20 mouse cellular contexts compared by ENCODE assay signal in the genomic region with DNA sequence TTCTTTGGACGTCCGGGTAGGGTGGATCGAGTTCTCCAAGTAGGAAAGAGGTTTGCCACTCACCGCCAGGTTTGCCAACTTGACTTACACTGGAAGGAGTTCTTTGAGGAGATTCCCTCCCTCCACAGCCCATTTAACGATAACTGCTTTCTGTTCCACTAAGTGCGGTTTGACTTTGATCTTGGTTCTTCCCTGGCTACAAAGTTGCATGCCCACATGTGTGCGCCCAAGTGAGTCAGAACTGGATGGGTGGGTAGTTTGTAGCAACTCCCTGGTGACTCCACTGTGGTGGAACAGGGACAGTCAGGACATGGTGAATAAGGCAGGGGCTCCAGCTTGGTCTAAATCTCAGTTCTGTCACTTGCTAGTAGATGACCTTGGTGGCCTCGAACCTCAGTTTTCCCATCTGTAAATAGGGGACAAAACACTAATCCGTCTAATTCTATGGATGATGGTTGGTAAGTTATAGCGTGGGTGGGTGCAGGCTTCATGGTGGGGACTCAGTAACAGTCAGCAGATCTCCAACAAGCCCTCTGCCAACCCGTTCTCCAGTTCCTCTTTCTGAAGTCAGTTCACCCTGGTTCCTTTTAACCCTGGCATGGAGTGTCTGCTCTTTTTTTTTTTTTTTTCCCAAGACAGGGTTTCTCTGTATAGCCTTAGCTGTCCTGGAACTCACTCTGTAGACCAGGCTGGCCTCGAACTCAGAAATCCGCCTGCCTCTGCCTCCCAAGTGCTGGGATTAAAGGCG. TPM values are rescaled to one million over a fixed set of nuclear protein-coding genes. Genes with fewer than 3 reads are reported as not detected.
DNase-seq lines count a peak whose midpoint lies in the region; ATAC-seq and TF ChIP-seq lines count a peak whose summit lies in the region.
"Had no signal": no experiment of that assay in that cellular context is flagged by ENCODE, and none has a peak within 500 bp of the region (broad histone marks: within the 10 kb centered on the region; RNA-seq: fewer than 3 reads in every experiment).

No protein-coding gene starts in this region.

- 0 out of 2 replicates have a peak, but pooled peaks cover 3% of the 10 kb centered on the region for H3K4me1 ChIP-seq in kidney, postnatal 0 days (replicated peaks; ENCODE audit: insufficient read depth, low read length)
- H3K4me1 ChIP-seq: liver, embryonic 12.5 days; lung, embryonic 15.5 days had no signal

- H3K9ac ChIP-seq in kidney, postnatal 0 days (ENCODE audit: low read depth, low read length), result no peak overlapping the region
- H3K9ac ChIP-seq: embryonic facial prominence, embryonic 13.5 days; heart, embryonic 13.5 days; liver, embryonic 12.5 days; lung, embryonic 15.5 days had no signal

- no peak overlapping the region for H3K27ac ChIP-seq in kidney, postnatal 0 days
- H3K27ac ChIP-seq: embryonic facial prominence, embryonic 13.5 days; heart, embryonic 13.5 days; liver, embryonic 12.5 days; lung, embryonic 15.5 days had no signal

- peak; percentile 60 for DNase-seq in kidney, postnatal 0 days (ENCODE audit: low spot score)
- DNase-seq in kidney, adult 8-10 months, result no peak
- peak; percentile 52 for DNase-seq in testis, postnatal 14 days (ENCODE audit: low spot score)
- no peak for DNase-seq in testis, postnatal 10 days (ENCODE audit: low spot score)
- DNase-seq in left cerebral cortex, postnatal 36 days (ENCODE audit: low spot score in 2 of 2), result no peak
- DNase-seq in frontal cortex, postnatal 14 days (ENCODE audit: low spot score in 2 of 2), result no peak
- DNase-seq in cerebellum, adult 9-11 months, result no peak
- DNase-seq: adrenal gland, postnatal 25 days; gastrocnemius, postnatal 36 days; left cerebral cortex, postnatal 4 days; right cerebral cortex, postnatal 14 days had no signal

- H3K27me3 ChIP-seq in kidney, postnatal 0 days (ENCODE audit: insufficient read depth, low read length), result no peaks in the 10 kb centered on the region
- H3K27me3 ChIP-seq: embryonic facial prominence, embryonic 13.5 days; heart, embryonic 13.5 days; liver, embryonic 12.5 days; lung, embryonic 15.5 days had no signal

- ATAC-seq in kidney, postnatal 0 days (replicated peaks; ENCODE audit: low FRiP score, low read depth), result no peak; the same call in 1 of the 2 replicates
- peak; percentile 74 for ATAC-seq in granulocyte monocyte progenitor cell, adult 5-6 weeks (replicated peaks; ENCODE audit: poor library complexity, severe bottlenecking)
- ATAC-seq: CD4-positive, CD25-positive, alpha-beta regulatory T cell, adult 4 months; intestine, embryonic 16.5 days; liver, embryonic 12.5 days had no signal

- H3K9me3 ChIP-seq in kidney, postnatal 0 days (replicated peaks; ENCODE audit: low read length), result no peaks in the 10 kb centered on the region
- H3K9me3 ChIP-seq: embryonic facial prominence, embryonic 13.5 days; heart, embryonic 13.5 days; hindbrain, embryonic 10.5 days; liver, embryonic 12.5 days; lung, embryonic 15.5 days had no signal

- no peak overlapping the region for H3K4me2 ChIP-seq in kidney, postnatal 0 days (ENCODE audit: low read length)
- H3K4me2 ChIP-seq: embryonic facial prominence, embryonic 13.5 days; heart, embryonic 13.5 days; liver, embryonic 12.5 days; lung, embryonic 15.5 days; midbrain, embryonic 11.5 days had no signal

- intact Hi-C loops in left cerebral cortex, postnatal 36 days (cut with DNase I), result no loop called here

- no peak overlapping the region for H3K4me3 ChIP-seq in kidney, postnatal 0 days (replicated peaks; ENCODE audit: low read depth, low read length)
- H3K4me3 ChIP-seq: embryonic facial prominence, embryonic 13.5 days; heart, embryonic 13.5 days; hindbrain, embryonic 10.5 days; liver, embryonic 12.5 days; lung, embryonic 15.5 days had no signal

- 0 out of 2 replicates have a peak, but pooled peaks cover 11% of the 10 kb centered on the region for H3K36me3 ChIP-seq in kidney, postnatal 0 days (ENCODE audit: insufficient read depth, low read length)
- H3K36me3 ChIP-seq: lung, embryonic 15.5 days had no signal

- TF ChIP-seq CTCF in kidney, postnatal 0 days (IDR thresholded peaks at IDR 0.05; ENCODE audit: low read depth), result no peak

- WGBS in kidney, postnatal 0 days, result 64% methylated on average over 14 of the region's 14 CpGs

RNA-seq across cellular contexts. Expression of gene Slc29a3, which starts 7.9 kb away (rescaled TPM):
- polyA plus RNA-seq in kidney, postnatal 0 days (2015; fragmentation: Nextera tagmentation; extraction: Ambion mirVana), result 17.8 and 19.6 TPM in 2 replicates
- 42.0 and 51.0 TPM in 2 replicates for total RNA-seq in granulocyte monocyte progenitor cell, adult 5-6 weeks (2014; fragmentation: Nextera tagmentation)
- total RNA-seq in granulocyte monocyte progenitor cell, adult 5-6 weeks (2017), result 12.5 and 15.2 TPM in 2 replicates
- 10 to 100 TPM; 15.5 to 18.4 TPM for total RNA-seq in left cerebral cortex, postnatal 36 days (2021)

RNA-seq across cellular contexts. Expression of gene Cdh23, which starts 48.4 kb away (rescaled TPM):
- 0.25 and 0.28 TPM in 2 replicates for polyA plus RNA-seq in kidney, postnatal 0 days (2015; fragmentation: Nextera tagmentation; extraction: Ambion mirVana)
- 0.81 TPM in 1 of 2 replicates, not detected in the other for total RNA-seq in granulocyte monocyte progenitor cell, adult 5-6 weeks (2014; fragmentation: Nextera tagmentation)
- 0.13 TPM in 1 of 2 replicates, not detected in the other for total RNA-seq in granulocyte monocyte progenitor cell, adult 5-6 weeks (2017)
- 1 to 10 TPM; 1.7 to 1.8 TPM for total RNA-seq in left cerebral cortex, postnatal 36 days (2021)

Comparison
In these comparisons a context has a peak if more than half of its experiments do, and no peak if none do; other contexts are left out.
1. DNase-seq: peak in kidney, postnatal 0 days (single experiment) and testis, postnatal 14 days (single experiment); none in kidney, adult 8-10 months (0 of 2), testis, postnatal 10 days (single experiment), left cerebral cortex, postnatal 36 days (0 of 2), frontal cortex, postnatal 14 days (0 of 2) and cerebellum, adult 9-11 months (single experiment).